Mouse (Mus musculus) forebrain, postnatal 0 days (tissue): ENCODE data around the gene Pak3. TPM values are rescaled to one million over a fixed set of nuclear protein-coding genes. Genes with fewer than 3 reads are reported as not detected.

Source experiments
- ATAC-seq: fragments of 200-750 bp; cut with Nextera tagmentation; 2 replicates; pipeline ENCODE4 v1.8.0; 2017; ENCODE audit warnings: mild to moderate bottlenecking, moderate library complexity
- DNase-seq: peaks from one replicate; pipeline ENCODE4 v3.0.0-alpha.2; 2015
- H3K27ac ChIP-seq: fragments of 300-500 bp; sonication (generic); 2 replicates; pipeline ENCODE4 v1.5.1; 2014; ENCODE audit warnings: low read depth, mild to moderate bottlenecking, antibody characterized with exemption, low read length, moderate library complexity, mixed read lengths
- H3K27me3 ChIP-seq: fragments of 300-500 bp; sonication (generic); 2 replicates; pipeline ENCODE4 v1.6.1; 2014; ENCODE audit warnings: mild to moderate bottlenecking, low read length, mixed read lengths; ENCODE audit not compliant: insufficient read depth
- H3K36me3 ChIP-seq: fragments of 300-500 bp; sonication (generic); 2 replicates; pipeline ENCODE4 v1.6.1; 2014; ENCODE audit warnings: mild to moderate bottlenecking, moderate library complexity; ENCODE audit not compliant: insufficient read depth
- H3K4me1 ChIP-seq: fragments of 300-500 bp; sonication (generic); 2 replicates; pipeline ENCODE4 v1.6.1; 2014; ENCODE audit warnings: antibody characterized with exemption; ENCODE audit not compliant: insufficient read depth
- H3K4me2 ChIP-seq: fragments of 300-500 bp; sonication (generic); 2 replicates; pipeline ENCODE4 v1.6.1; 2014; ENCODE audit warnings: low read depth, mild to moderate bottlenecking, moderate library complexity
- H3K4me3 ChIP-seq: fragments of 300-500 bp; sonication (generic); 2 replicates; pipeline ENCODE4 v1.5.1; 2014; ENCODE audit warnings: low read depth, low read length, mixed read lengths
- H3K9ac ChIP-seq: fragments of 300-500 bp; sonication (generic); 2 replicates; pipeline ENCODE4 v1.6.1; 2014; ENCODE audit warnings: mild to moderate bottlenecking
- H3K9me3 ChIP-seq: fragments of 300-500 bp; sonication (generic); 2 replicates; pipeline ENCODE4 v1.6.1; 2016; ENCODE audit warnings: low read length
- CTCF ChIP-seq: sonication (generic); IDR thresholded peaks from 2 replicates; pipeline ENCODE4 v1.5.1; 2016; ENCODE audit warnings: antibody characterized with exemption, control low read depth, low read depth
- WGBS: fragments of 180-500 bp; shearing (Covaris S2); extraction: QIAGEN DNeasy Blood & Tissue Kit; methylation state at CpG from one replicate; pipeline ENCODE4 v1.1.7; 2014; 5-methylcytosine and 5-hydroxymethylcytosine counted together
- polyA plus RNA-seq: library from polyadenylated mRNA; unstranded; fragments of >200 nt; fragmentation: Nextera tagmentation; extraction: Ambion mirVana; gene quantifications from 2 replicates; pipeline ENCODE4 v1.2.1, GENCODE M21; 2015
- total RNA-seq: library from RNA; depleted of rRNA; stranded (reverse); fragments of >200 nt; gene quantifications from 2 replicates; pipeline ENCODE4 v1.2.3, GENCODE M21; 2014

Gene Pak3
- total and polyA plus RNA-seq, 2 experiments from 2014 or later, result 185 to 262 TPM

- Histone ChIP-seq H3K27me3 (no peaks in the 10 kb centered on the region), H3K4me2 (no peak overlapping the region), H3K9me3 (no peaks in the 10 kb centered on the region), H3K4me3 (no peak overlapping the region), H3K27ac (no peak overlapping the region), H3K36me3 (no peaks in the 10 kb centered on the region), H3K9ac (no peak overlapping the region), H3K4me1 (no peaks in the 10 kb centered on the region)
- DNase-seq (no peak), ATAC-seq (no peak)
- 89% methylated on average over 3 of the region's 3 CpGs for WGBS
- TF ChIP-seq CTCF, result no peak
Measured at GRCm38 (mm10) chrX:143532331-143532730, 13.9 kb downstream of the Pak3 start.

DNA sequence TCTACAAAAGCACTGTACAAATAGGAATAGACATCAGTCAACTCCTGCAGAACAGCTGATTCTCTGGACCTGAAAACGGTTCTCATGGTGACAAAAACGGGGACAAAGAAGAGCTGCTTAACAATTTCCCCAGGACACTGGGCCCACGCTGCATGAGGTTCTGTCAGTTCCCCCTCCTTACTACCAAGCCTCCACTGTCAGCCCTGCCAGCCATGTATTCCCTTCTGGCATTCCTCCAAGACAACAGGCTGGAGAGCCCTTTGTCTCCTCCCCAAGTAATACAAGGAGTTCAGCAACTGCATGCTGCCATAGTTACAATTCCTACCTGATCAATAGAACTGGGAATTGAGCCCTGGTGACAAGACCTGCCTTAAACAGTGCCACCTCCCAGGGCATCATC, 15.2 kb downstream of the Pak3 start:
- Histone ChIP-seq H3K4me3 (no peak overlapping the region), H3K9me3 (no peaks in the 10 kb centered on the region), H3K27me3 (no peaks in the 10 kb centered on the region), H3K9ac (no peak overlapping the region), H3K36me3 (no peaks in the 10 kb centered on the region), H3K4me1 (no peaks in the 10 kb centered on the region), H3K4me2 (no peak overlapping the region), H3K27ac (no peak overlapping the region)
- TF ChIP-seq CTCF, result no peak
- ATAC-seq (peak; percentile 56), DNase-seq (peak; percentile 33)
- WGBS, result 52% methylated on average over 3 of the region's 3 CpGs

- Histone ChIP-seq H3K4me3 (no peak overlapping the region), H3K27me3 (no peaks in the 10 kb centered on the region), H3K4me1 (no peaks in the 10 kb centered on the region), H3K9me3 (no peaks in the 10 kb centered on the region), H3K27ac (no peak overlapping the region), H3K36me3 (no peaks in the 10 kb centered on the region), H3K9ac (no peak overlapping the region), H3K4me2 (no peak overlapping the region)
- no peak for DNase-seq
- 47% methylated on average over 2 of the region's 2 CpGs for WGBS
- ATAC-seq, result no peak
- no peak for TF ChIP-seq CTCF
Measured at GRCm38 (mm10) chrX:143542756-143543155, 24.4 kb downstream of the Pak3 start.

- DNase-seq (peak; percentile 30), ATAC-seq (peak; percentile 92)
Measured at GRCm38 (mm10) chrX:143543186-143543793, 24.9 kb downstream of the Pak3 start.

DNA sequence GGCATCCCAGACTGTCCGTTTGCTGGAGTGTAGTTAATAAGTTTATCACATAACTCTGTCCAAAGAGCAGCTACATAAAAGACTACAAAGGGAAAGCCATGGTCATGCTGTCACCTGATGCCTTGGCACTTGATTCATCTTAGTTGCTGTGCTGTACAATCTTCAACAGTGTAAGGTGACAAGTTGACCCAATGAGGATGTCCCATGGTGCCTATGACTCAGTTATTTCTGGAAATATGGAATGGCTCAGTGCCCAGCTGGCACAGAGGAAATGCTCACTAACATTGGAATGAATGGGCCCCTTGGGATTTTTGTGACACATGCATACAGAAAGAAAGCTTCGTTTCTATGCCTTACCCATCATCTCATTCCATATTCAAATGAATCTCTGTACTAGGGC, 55.3 kb downstream of the Pak3 start:
- 52% methylated on average over 2 of the region's 2 CpGs for whole genome bisulfite sequencing
- no peaks in the 10 kb centered on the region for H3K27me3 ChIP-seq
- no peaks in the 10 kb centered on the region for H3K4me1 ChIP-seq
- DNase-seq, result no peak
- no peaks in the 10 kb centered on the region for H3K9me3 ChIP-seq
- no peak for TF ChIP-seq CTCF
- no peak overlapping the region for H3K4me2 ChIP-seq
- no peak overlapping the region for H3K4me3 ChIP-seq
- H3K9ac ChIP-seq, result no peak overlapping the region
- H3K27ac ChIP-seq, result no peak overlapping the region
- no peak for ATAC-seq
- H3K36me3 ChIP-seq, result no peaks in the 10 kb centered on the region

More at GRCm38 (mm10) chrX:143543186-143543793, 24.9 kb downstream of the Pak3 start:
- H3K9ac ChIP-seq, result no peak overlapping the region
- no peak for TF ChIP-seq CTCF
- WGBS, result 36% methylated on average over 7 of the region's 7 CpGs
- no peak overlapping the region for H3K27ac ChIP-seq
- no peaks in the 10 kb centered on the region for H3K4me1 ChIP-seq
- no peak overlapping the region for H3K4me2 ChIP-seq
- H3K36me3 ChIP-seq, result no peaks in the 10 kb centered on the region
- H3K27me3 ChIP-seq, result no peaks in the 10 kb centered on the region
- H3K4me3 ChIP-seq, result no peak overlapping the region
- no peaks in the 10 kb centered on the region for H3K9me3 ChIP-seq

- DNase-seq (no peak), ATAC-seq (no peak)
- Histone ChIP-seq H3K27ac (no peak overlapping the region), H3K4me1 (no peaks in the 10 kb centered on the region), H3K27me3 (no peaks in the 10 kb centered on the region; the same call in 1 of the 2 replicates), H3K4me2 (no peak overlapping the region), H3K9ac (no peak overlapping the region), H3K4me3 (no peak overlapping the region), H3K9me3 (no peaks in the 10 kb centered on the region), H3K36me3 (no peaks in the 10 kb centered on the region)
- WGBS, result 63% methylated on average over 2 of the region's 2 CpGs
- no peak for TF ChIP-seq CTCF
Measured at GRCm38 (mm10) chrX:143579925-143580324, 61.5 kb downstream of the Pak3 start.

- 37% methylated on average over 2 of the region's 2 CpGs for WGBS
Measured at GRCm38 (mm10) chrX:143580458-143580959, 62.1 kb downstream of the Pak3 start.

More at GRCm38 (mm10) chrX:143580458-143580959, 62.1 kb downstream of the Pak3 start:
- no peak overlapping the region for H3K4me2 ChIP-seq
- H3K4me3 ChIP-seq, result no peak overlapping the region
- no peak for ATAC-seq
- H3K27ac ChIP-seq, result no peak overlapping the region
- DNase-seq, result no peak
- no peaks in the 10 kb centered on the region; the same call in 1 of the 2 replicates for H3K27me3 ChIP-seq
- TF ChIP-seq CTCF, result no peak
- H3K36me3 ChIP-seq, result no peaks in the 10 kb centered on the region
- no peaks in the 10 kb centered on the region for H3K9me3 ChIP-seq
- H3K4me1 ChIP-seq, result no peaks in the 10 kb centered on the region
- no peak overlapping the region for H3K9ac ChIP-seq
